Mouse (Mus musculus) testis, adult 2 months (tissue): ENCODE measurements around the gene Cyth3.

ENCODE experiments used
- CTCF ChIP-seq: fragments of 200-500 bp; IDR thresholded peaks from 2 replicates; pipeline ENCODE4 v1.5.1; 2012; ENCODE audit warnings: low read depth, mild to moderate bottlenecking, inconsistent platforms, low read length, moderate library complexity; ENCODE audit not compliant: control insufficient read depth, insufficient read depth, insufficient replicate concordance
- POLR2A ChIP-seq: fragments of 200-500 bp; IDR thresholded peaks from 2 replicates; pipeline ENCODE4 v1.6.1; 2012; ENCODE audit warnings: low read depth, mild to moderate bottlenecking, inconsistent platforms, low read length, moderate library complexity; ENCODE audit not compliant: control insufficient read depth

DNA sequence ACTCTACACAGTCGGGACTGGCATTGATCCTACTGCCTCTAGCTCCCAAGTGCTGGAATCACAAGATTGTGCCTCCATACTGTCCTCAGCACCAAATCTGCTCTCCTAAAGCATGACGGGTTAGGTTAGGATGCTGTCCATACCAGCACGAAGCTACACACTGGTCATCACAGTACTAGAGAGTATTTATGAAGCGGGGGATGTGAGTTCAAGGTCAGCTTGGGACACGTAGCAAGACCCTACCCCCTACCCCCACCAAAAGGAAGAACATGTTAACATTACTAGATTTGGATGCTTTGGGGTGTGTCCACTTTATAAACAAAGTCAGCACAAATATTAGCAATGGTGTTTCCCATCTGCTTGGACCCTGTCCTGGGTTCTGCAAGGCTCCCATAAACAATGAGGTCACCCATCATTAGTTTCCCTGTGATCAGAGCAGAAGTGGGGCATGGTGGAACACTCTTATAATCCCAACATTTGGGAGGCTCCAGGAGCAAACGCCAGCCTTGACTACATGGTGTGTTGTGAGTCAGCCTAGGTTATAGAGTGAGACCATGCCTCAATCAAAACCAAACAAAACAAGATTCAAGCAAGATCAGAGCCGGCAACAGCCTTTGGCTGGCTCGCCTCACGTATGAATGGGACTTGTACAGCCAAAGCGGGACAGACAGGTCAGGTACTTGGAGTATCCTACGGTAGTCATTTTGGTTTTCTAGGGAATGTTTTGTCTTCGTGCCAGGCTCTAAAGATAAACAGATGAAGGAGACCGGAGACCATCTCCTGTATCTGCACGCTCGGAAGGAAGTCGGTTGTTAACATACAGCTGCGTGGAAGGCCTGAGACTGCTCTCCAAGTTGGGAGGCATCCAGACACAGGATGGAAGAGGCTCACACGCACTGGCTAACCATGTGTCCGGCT, 47.7 kb upstream of the Cyth3 start:
- TF ChIP-seq CTCF (no peak), POLR2A (no peak)
